Mouse (Mus musculus): ENCODE measurements at regions not wholly inside any gene's neighbourhood (a gene's known extent, or its start where the extent isn't known, plus 50 kb on each side); places are given as distances from the start of the nearest gene placed in this dataset.

- intact Hi-C loops (cut with DNase I): no loop called here
- no peak for DNase-seq
Observed at GRCm38 (mm10) chr1:164637901-164638462, 158.5 kb upstream of the Dpt start.

GRCm38 (mm10) chr1:164631679-164632078, 164.8 kb upstream of the Dpt start:
- peak; percentile 12 to 21 for DNase-seq
- intact Hi-C loops (cut with DNase I): no loop called here

GRCm38 (mm10) chr1:164628840-164629239, 167.6 kb upstream of the Dpt start:
- peak; percentile 23 to 27 for DNase-seq
- intact Hi-C loops (cut with DNase I): no loop called here

GRCm38 (mm10) chr1:164622946-164623345, 164.8 kb upstream of the Atp1b1 start:
- DNase-seq: no peak
- intact Hi-C loops (cut with DNase I): no loop called here

GRCm38 (mm10) chr1:164622417-164622816, 164.3 kb upstream of the Atp1b1 start:
- intact Hi-C loops (cut with DNase I): no loop called here
- DNase-seq: no peak

- no peak for DNase-seq
- intact Hi-C loops (cut with DNase I): no loop called here
Observed at GRCm38 (mm10) chr1:164620129-164620528, 162.0 kb upstream of the Atp1b1 start.

- intact Hi-C loops (cut with DNase I): no loop called here
- DNase-seq: no peak
Observed at GRCm38 (mm10) chr1:164617871-164618270, 159.7 kb upstream of the Atp1b1 start.

GRCm38 (mm10) chr1:164607061-164607460, 148.9 kb upstream of the Atp1b1 start:
- intact Hi-C loops (cut with DNase I): no loop called here
- DNase-seq: no peak

GRCm38 (mm10) chr1:164606141-164606754, 148.1 kb upstream of the Atp1b1 start:
- no peak for DNase-seq
- intact Hi-C loops (cut with DNase I): no loop called here

- no peak for DNase-seq
- intact Hi-C loops (cut with DNase I): no loop called here
Observed at GRCm38 (mm10) chr1:164603433-164603832, 145.3 kb upstream of the Atp1b1 start.

- intact Hi-C loops (cut with DNase I): no loop called here
- no peak for DNase-seq
Observed at GRCm38 (mm10) chr1:164602568-164602967, 144.4 kb upstream of the Atp1b1 start.

- no peak for DNase-seq
- intact Hi-C loops (cut with DNase I): no loop called here
Observed at GRCm38 (mm10) chr1:164590205-164590613, 132.1 kb upstream of the Atp1b1 start.

GRCm38 (mm10) chr1:164586066-164586989, 128.2 kb upstream of the Atp1b1 start:
- intact Hi-C loops (cut with DNase I): no loop called here
- DNase-seq: peak in 1 of 2 experiments; percentile 17

GRCm38 (mm10) chr1:164576856-164577489, 118.8 kb upstream of the Atp1b1 start:
- intact Hi-C loops (cut with DNase I): no loop called here

GRCm38 (mm10) chr1:164573639-164574038, 115.5 kb upstream of the Atp1b1 start:
- intact Hi-C loops (cut with DNase I): no loop called here
- no peak for DNase-seq

More at GRCm38 (mm10) chr1:164576856-164577489, 118.8 kb upstream of the Atp1b1 start:
- no peak for DNase-seq

- intact Hi-C loops (cut with DNase I): no loop called here
- DNase-seq: no peak
Observed at GRCm38 (mm10) chr1:164572183-164572582, 114.0 kb upstream of the Atp1b1 start.

- DNase-seq: no peak
- intact Hi-C loops (cut with DNase I): no loop called here
Observed at GRCm38 (mm10) chr1:164571496-164572078, 113.4 kb upstream of the Atp1b1 start.

GRCm38 (mm10) chr1:164564847-164565246, 106.7 kb upstream of the Atp1b1 start:
- no peak for DNase-seq
- intact Hi-C loops (cut with DNase I): no loop called here

GRCm38 (mm10) chr1:164559546-164560228, 101.5 kb upstream of the Atp1b1 start:
- no peak for DNase-seq
- intact Hi-C loops (cut with DNase I): no loop called here

- intact Hi-C loops (cut with DNase I): no loop called here
- DNase-seq: no peak
Observed at GRCm38 (mm10) chr1:164552658-164553057, 94.5 kb upstream of the Atp1b1 start.
